Mouse (Mus musculus): ENCODE measurements around the gene Carnmt1.

DNA sequence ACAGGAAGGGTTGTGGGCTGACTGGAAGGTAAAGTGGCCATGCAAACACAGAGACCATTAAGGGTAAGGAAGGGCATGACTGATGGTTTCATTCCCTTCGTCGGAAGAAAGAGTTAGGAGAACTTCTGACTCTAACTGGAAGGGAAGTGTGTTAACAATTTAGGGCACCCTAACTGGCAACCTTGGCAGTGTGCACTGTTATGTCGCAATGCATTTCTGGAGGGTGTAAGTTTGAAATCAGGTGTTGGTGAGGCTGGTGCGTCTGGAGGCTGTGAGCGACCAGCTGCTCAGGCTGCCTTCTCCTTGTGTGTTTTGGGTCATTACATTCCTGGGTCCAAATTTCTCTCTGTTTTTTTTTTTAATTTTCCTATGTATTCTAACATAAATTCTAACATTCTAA, 73.4 kb downstream of the Carnmt1 start:
- TF ChIP-seq CTCF (IDR thresholded peaks at IDR 0.05; ENCODE audit: control insufficient read depth, insufficient read depth, insufficient read length): no peak
- no peak for TF ChIP-seq USF1 (IDR thresholded peaks at IDR 0.05; ENCODE audit: low read depth)
